Comparison of ENCODE assay signal across 8 mouse cellular contexts in genomic region chr11:86757142-86757479, GRCm38 (mm10). TPM values are rescaled to one million over a fixed set of nuclear protein-coding genes. Genes with fewer than 3 reads are reported as not detected.
A peak's percentile ranks its signal among the peaks of the same experiment; 100 is the strongest.
DNase-seq lines count a peak whose midpoint lies in the region; ATAC-seq and TF ChIP-seq lines count a peak whose summit lies in the region.

No protein-coding gene starts in this region.

- no peaks in the 10 kb centered on the region for H3K27me3 ChIP-seq in embryonic facial prominence, embryonic 12.5 days
- no peaks in the 10 kb centered on the region for H3K27me3 ChIP-seq in intestine, embryonic 14.5 days (replicated peaks; ENCODE audit: control insufficient read depth, insufficient read depth, low read length)
- H3K27me3 ChIP-seq in myocyte (ENCODE audit: control insufficient read depth, insufficient read depth, insufficient read length) = no peaks in the 10 kb centered on the region

- no peaks in the 10 kb centered on the region for H3K9me3 ChIP-seq in embryonic facial prominence, embryonic 12.5 days
- no peaks in the 10 kb centered on the region for H3K9me3 ChIP-seq in intestine, embryonic 14.5 days (ENCODE audit: control insufficient read depth, low read length)

- H3K9ac ChIP-seq in embryonic facial prominence, embryonic 12.5 days = peak overlapping the region; percentile 96
- peak overlapping the region; percentile 94 for H3K9ac ChIP-seq in intestine, embryonic 14.5 days (ENCODE audit: low read length)

- peak overlapping the region; percentile 67 for H3ac ChIP-seq in myocyte (ENCODE audit: control insufficient read depth, insufficient read length)

- under 1% methylated on average over 18 of the region's 18 CpGs for WGBS in embryonic facial prominence, embryonic 12.5 days
- whole genome bisulfite sequencing in intestine, embryonic 14.5 days = 0% methylated on average over 17 of the region's 18 CpGs

- intact Hi-C loops in left cerebral cortex, adult 2 months (cut with DNase I) = loop anchor here (1.0 to 5.0 kb wide), 4 partner anchors 22 to 236 kb away; partner anchors contain the start of genes Ptrh2, Vmp1 and Ypel2

- no peaks in the 10 kb centered on the region for H3K36me3 ChIP-seq in embryonic facial prominence, embryonic 12.5 days
- no peaks in the 10 kb centered on the region for H3K36me3 ChIP-seq in intestine, embryonic 14.5 days (ENCODE audit: control insufficient read depth, insufficient read depth, low read length)
- no peaks in the 10 kb centered on the region for H3K36me3 ChIP-seq in myocyte (ENCODE audit: control insufficient read depth, insufficient read depth)

- TF ChIP-seq CTCF in left cerebral cortex, adult 2 months (IDR thresholded peaks at IDR 0.05) = no peak

- ATAC-seq in embryonic facial prominence, embryonic 12.5 days (ENCODE audit: insufficient number of reproducible peaks, insufficient read depth, low FRiP score, low TSS enrichment) = peak; percentile 73
- ATAC-seq in intestine, embryonic 14.5 days (replicated peaks; ENCODE audit: low FRiP score, low TSS enrichment, low read depth) = peak; percentile 75

- peak overlapping the region; percentile 85 for H3K4me2 ChIP-seq in embryonic facial prominence, embryonic 12.5 days (replicated peaks)
- peak overlapping the region; percentile 98 for H3K4me2 ChIP-seq in intestine, embryonic 14.5 days (ENCODE audit: low read length)
- no peak overlapping the region for H3K4me2 ChIP-seq in myocyte (ENCODE audit: low read depth)

- peaks cover 21% of the 10 kb centered on the region for H3K4me1 ChIP-seq in embryonic facial prominence, embryonic 12.5 days
- H3K4me1 ChIP-seq in intestine, embryonic 14.5 days (replicated peaks; ENCODE audit: control insufficient read depth, insufficient read depth, low read length) = peaks cover 21% of the 10 kb centered on the region; the same call in 1 of the 2 replicates

- H3K27ac ChIP-seq in left cerebral cortex, adult 2 months = peak overlapping the region; percentile 98
- peak overlapping the region; percentile 97 for H3K27ac ChIP-seq in embryonic facial prominence, embryonic 12.5 days
- peak overlapping the region; percentile 97 for H3K27ac ChIP-seq in intestine, embryonic 14.5 days (ENCODE audit: low read depth)

- no peak for DNase-seq in left cerebral cortex, adult 2 months (ENCODE audit: extremely low spot score in 1 of 2, low spot score in 2 of 2)
- no peak for DNase-seq in left cerebral cortex, adult 8-10 months (ENCODE audit: low spot score in 2 of 2)
- no peak for DNase-seq in intestine, embryonic 14.5 days (ENCODE audit: low spot score)
- no peak for DNase-seq in spleen, postnatal 36 days (ENCODE audit: low spot score in 2 of 2)
- DNase-seq in frontal cortex, postnatal 36 days (ENCODE audit: low spot score in 2 of 2) = no peak
- no peak for DNase-seq in ovary, postnatal 14 days (ENCODE audit: low spot score)

- peak overlapping the region; percentile 66 for H3K4me3 ChIP-seq in left cerebral cortex, adult 2 months
- H3K4me3 ChIP-seq in embryonic facial prominence, embryonic 12.5 days = peak overlapping the region; percentile 98
- H3K4me3 ChIP-seq in intestine, embryonic 14.5 days (ENCODE audit: low read depth, low read length) = peak overlapping the region; percentile 97
- peak overlapping the region; percentile 99 for H3K4me3 ChIP-seq in myocyte

- peaks cover 51% of the 10 kb centered on the region for H3K79me2 ChIP-seq in myocyte (ENCODE audit: control insufficient read depth, insufficient read depth)

- no peak for TF ChIP-seq POLR2A in myocyte (IDR thresholded peaks at IDR 0.05; ENCODE audit: insufficient read length, low read depth)

TF ChIP-seq in myocyte, 11 proteins besides CTCF, POLR2A, EP300 and RAD21:
- TF ChIP-seq USF1 (IDR thresholded peaks at IDR 0.05; ENCODE audit: low read depth) (no peak), TCF12 (IDR thresholded peaks at IDR 0.05; ENCODE audit: insufficient read depth, poor library complexity, severe bottlenecking) (no peak), SRF (IDR thresholded peaks at IDR 0.05; ENCODE audit: control insufficient read depth, insufficient read length, low read depth) (no peak), MYOG (IDR thresholded peaks at IDR 0.05; ENCODE audit: control insufficient read depth in 1 of 3, insufficient read depth in 1 of 3, insufficient read length in 2 of 3, low read depth in 2 of 3) (no peak), MAX (IDR thresholded peaks at IDR 0.05; ENCODE audit: low read depth) (no peak), REST (IDR thresholded peaks at IDR 0.05; ENCODE audit: insufficient read depth, insufficient read length) (no peak), CEBPB (IDR thresholded peaks at IDR 0.05; ENCODE audit: insufficient read depth, poor library complexity, severe bottlenecking) (no peak), MYOD1 (IDR thresholded peaks at IDR 0.05; ENCODE audit: control insufficient read depth in 1 of 3, insufficient read length in 2 of 3, low read depth in 2 of 3) (no peak)

RNA-seq across cellular contexts. Expression of gene Cltc, which starts 0.3 kb away (rescaled TPM):
- total RNA-seq in left cerebral cortex, adult 2 months (2021) = 100 to 1,000 TPM; 508 to 527 TPM
- total RNA-seq in left cerebral cortex, adult 8-10 months (2022) = 100 to 1,000 TPM; 529 to 551 (median 542) TPM
- 127 and 135 TPM in 2 replicates for polyA plus RNA-seq in embryonic facial prominence, embryonic 12.5 days (2016; fragmentation: Nextera tagmentation; extraction: Ambion mirVana)
- polyA plus RNA-seq in intestine, embryonic 14.5 days (2014; fragmentation: Nextera tagmentation; extraction: Ambion mirVana) = 177 and 190 TPM in 2 replicates
- polyA plus RNA-seq in myocyte (2012; fragmentation: generic; extraction: Trizol) = 86.1 TPM

RNA-seq across cellular contexts. Expression of gene Dhx40, which starts 50.4 kb away (rescaled TPM):
- 10 to 100 TPM; 17.3 to 19.3 TPM for total RNA-seq in left cerebral cortex, adult 2 months (2021)
- 10 to 100 TPM; 20.0 to 23.2 (median 20.8) TPM for total RNA-seq in left cerebral cortex, adult 8-10 months (2022)
- polyA plus RNA-seq in embryonic facial prominence, embryonic 12.5 days (2016; fragmentation: Nextera tagmentation; extraction: Ambion mirVana) = 29.0 and 31.2 TPM in 2 replicates
- 19.5 and 20.1 TPM in 2 replicates for polyA plus RNA-seq in intestine, embryonic 14.5 days (2014; fragmentation: Nextera tagmentation; extraction: Ambion mirVana)
- 12.5 TPM for polyA plus RNA-seq in myocyte (2012; fragmentation: generic; extraction: Trizol)
